Mouse (Mus musculus) embryonic fibroblast, embryonic 13.5 days (primary cell): ENCODE data around the gene Prss45.

Source experiments
- CTCF ChIP-seq: IDR thresholded peaks from 2 replicates; pipeline ENCODE4 v1.5.1; 2011; ENCODE audit warnings: mild to moderate bottlenecking, control low read depth, low read length, moderate library complexity, borderline replicate concordance; ENCODE audit not compliant: insufficient read depth
- POLR2A ChIP-seq: IDR thresholded peaks from 2 replicates; pipeline ENCODE4 v1.6.1; 2011; ENCODE audit warnings: low read depth, mild to moderate bottlenecking, control low read depth, low read length, moderate library complexity

GRCm38 (mm10) chr9:110825832-110826231, 8.6 kb upstream of the Prss45 start:
- TF ChIP-seq CTCF (no peak), POLR2A (no peak)
